Mouse (Mus musculus) embryo, embryonic 11.5 days (tissue): ENCODE measurements around the gene Zfp280b.
"Not testable (repeated sequence)": the region's sequence is repeated elsewhere in the genome, so short reads cannot be mapped to it uniquely, and the experiment has no call there.

Experiments
- DNase-seq: peaks from one replicate; pipeline ENCODE4 v3.0.0-alpha.2; 2012; ENCODE audit warnings: low read depth, low spot score

Gene Zfp280b

GRCm38 (mm10) chr10:76030496-76030895 is 2.0 kb upstream of the Zfp280b start:
- no peak for DNase-seq

DNA sequence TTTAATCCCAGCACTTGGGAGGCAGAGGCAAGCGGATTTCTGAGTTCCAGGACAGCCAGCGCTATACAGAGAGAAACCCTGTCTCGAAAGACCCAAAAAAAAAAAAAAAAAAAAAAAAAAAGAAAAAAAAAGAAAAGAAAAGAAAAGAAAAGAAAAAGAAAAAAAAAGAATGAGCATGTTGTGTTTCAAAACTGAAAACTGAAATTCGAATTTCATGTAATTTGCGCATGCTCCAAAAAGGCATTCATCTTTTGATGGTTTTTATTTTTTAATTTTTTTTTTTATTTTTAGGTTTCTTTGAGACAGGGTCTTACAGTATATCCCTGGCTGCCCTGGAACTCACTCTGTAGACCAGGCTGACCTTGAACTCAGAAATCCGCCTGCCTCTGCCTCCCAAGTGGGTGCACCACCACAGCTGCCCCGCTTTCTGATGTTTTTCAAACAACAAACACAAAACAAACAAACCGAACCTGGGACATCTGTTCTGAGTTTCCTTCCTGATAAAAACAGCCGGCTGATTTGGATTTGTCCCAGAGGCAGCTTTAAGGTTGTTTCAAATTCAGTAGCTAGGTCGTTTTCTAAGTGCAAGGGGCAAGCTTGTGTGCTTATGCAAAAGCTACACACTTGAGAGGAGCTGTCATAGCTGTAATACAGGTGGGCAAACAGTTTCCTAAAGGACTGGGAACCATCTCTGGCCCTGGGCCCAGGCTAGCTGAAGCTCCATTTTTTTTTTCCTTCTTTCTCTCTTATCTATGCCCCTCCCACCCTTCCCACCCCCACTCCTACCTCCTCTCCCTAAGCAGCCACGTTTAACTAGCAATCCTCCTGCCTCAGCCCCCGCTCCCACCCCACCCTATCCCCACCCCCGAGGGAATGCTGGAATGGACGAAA is 694 bp upstream of the Zfp280b start:
- no peak for DNase-seq

GRCm38 (mm10) chr10:76033119-76033455 is 637 bp downstream of the Zfp280b start:
- no peak for DNase-seq

DNA sequence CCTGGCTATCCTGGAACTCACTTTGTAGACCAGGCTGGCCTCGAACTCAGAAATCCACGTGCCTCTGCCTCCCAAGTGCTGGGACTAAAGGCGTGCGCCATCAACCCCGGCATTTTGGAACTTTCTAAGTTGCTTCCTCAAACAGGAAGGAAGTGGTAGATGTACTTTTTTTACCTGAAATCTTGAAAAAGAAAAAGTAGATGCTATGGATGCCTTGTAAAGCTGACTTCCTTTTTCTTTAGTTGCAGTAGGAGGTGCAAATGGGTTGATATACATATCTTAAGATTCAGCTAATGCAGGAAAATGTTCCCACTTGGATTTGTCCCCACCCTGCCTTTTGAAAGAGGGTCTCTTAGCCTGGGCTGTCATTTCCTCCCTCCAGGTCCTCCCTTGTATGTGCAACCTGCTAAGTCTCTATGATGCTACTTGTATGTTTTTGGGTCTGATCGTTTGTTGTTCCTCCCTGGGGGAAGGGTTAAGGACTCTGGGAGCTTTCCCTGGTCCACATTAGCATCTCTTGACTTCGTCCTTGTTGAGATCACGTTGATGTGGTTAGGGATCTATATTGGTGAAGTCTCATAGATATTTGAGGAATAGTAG is 1.7 kb downstream of the Zfp280b start:
- no peak for DNase-seq

- DNase-seq: no peak
These were observed 2.8 kb downstream of the Zfp280b start for GRCm38 (mm10) chr10:76035277-76035676.

- DNase-seq: no peak
These were observed 4.5 kb downstream of the Zfp280b start for GRCm38 (mm10) chr10:76036962-76037361.

DNA sequence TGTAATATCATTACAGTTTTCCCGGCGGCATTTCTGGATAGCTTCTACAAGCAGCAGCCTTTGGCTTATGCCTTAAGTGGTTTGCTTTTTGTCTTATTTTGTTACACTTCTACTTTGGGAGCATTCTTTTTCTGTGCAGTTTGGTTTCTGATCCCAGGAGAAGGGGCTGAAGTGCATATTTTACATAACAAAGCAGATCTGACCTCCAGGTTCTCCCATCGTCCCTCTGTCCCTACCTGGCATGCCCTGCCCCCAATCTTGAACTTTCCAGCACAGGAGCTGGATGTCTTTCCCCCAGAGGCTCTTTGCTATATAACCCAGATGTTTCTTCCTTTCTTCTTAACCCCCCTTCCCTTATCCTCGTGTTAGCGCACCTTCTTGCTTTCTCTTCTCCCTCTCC is 12.9 kb downstream of the Zfp280b start:
- DNase-seq: no peak

DNA sequence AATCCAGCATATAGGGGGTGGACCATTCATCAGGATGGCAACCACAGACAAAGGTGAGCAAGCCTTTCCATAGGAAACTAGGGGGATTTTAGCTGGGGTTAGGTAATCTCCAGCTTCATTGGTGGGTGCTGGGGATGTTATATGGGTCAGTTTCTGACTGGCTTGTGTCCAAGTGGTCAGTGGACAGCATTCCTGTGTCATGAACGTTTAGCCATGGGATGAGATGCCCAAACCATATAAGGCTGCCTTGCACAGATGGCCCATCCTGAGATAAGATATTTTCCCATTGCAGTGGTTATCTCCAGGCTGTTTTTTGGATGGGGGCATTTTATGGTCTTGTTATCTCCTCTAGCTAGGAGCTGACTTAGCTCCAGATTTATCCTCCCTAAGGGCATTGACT is 14.3 kb downstream of the Zfp280b start:
- no peak for DNase-seq

- DNase-seq: no peak
These were observed 14.9 kb downstream of the Zfp280b start for GRCm38 (mm10) chr10:76047182-76047869.

GRCm38 (mm10) chr10:76048967-76049366 is 16.5 kb downstream of the Zfp280b start:
- DNase-seq: no peak

DNA sequence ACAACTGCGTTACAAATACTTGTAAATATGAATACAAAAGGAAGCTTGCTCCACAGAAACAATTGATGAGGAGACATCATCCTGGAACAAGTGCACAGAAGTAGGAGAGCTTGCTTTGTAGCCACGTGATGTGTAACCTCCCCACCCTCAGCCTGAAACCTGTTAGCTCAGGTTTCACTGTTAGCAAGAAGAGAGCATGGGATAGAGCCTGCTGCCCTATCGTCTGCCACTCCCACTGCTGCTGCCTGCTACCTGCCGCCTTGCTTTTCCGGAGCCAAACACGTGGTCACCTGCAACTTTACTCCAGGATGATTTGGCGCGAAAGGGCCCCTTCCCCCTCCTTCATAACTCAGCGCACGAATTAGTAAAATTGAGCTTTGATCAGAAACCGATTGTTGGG is 19.4 kb downstream of the Zfp280b start:
- DNase-seq: no peak

DNA sequence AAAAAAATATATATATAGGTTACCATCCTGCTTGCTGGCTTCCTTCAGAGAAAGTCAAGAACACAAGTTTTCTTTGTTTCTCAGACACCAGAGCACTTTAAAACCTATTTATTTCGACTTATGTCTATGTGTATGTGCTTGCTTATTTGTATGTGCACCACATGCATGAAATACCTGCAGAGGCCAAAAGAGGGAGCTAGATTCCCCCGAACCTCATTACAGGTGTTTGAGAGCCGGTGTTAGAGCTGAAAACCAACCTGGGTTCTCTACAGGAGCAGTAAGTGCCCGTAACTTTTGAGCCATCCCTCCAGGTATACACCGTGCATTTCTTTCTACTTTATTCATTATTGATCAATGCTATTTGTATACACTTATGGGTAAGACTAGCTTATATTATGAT is 30.0 kb downstream of the Zfp280b start:
- no peak for DNase-seq

GRCm38 (mm10) chr10:76067674-76068613 is 35.5 kb downstream of the Zfp280b start:
- DNase-seq: no peak

- not testable (repeated sequence) for DNase-seq
These were observed 39.6 kb downstream of the Zfp280b start for GRCm38 (mm10) chr10:76072080-76072479.

DNA sequence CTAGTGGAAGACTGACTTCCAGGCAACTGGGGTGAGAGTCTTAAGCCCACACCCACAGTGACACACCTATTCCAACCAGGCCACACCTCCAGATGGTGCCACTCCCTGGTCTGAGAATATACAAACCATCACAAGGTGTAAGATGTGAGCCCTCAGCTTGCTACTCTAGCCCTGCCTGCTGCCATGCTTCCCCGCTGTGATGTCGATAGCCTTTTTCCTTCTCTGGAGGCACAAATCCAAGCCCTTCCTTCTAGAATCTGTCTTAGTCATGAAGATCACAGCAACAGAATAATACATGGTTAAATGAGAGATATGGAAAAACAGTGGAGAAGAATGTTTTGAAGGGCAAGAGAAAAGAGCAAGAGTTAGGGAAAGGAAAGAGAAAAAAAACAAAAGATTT is 44.6 kb downstream of the Zfp280b start:
- not testable (repeated sequence) for DNase-seq
